Mouse (Mus musculus): ENCODE results near the gene Gpnmb. TPM values are rescaled to one million over a fixed set of nuclear protein-coding genes. Genes with fewer than 3 reads are reported as not detected.

Gpnmb gene
- 114 TPM for polyA plus RNA-seq (2021)

- ChIA-PET POLR2A (no interaction called here), CTCF (interaction anchor here (1.2 to 1.3 kb wide), 3 partner anchors 11 to 21 kb away, joined by 3 to 4 read pairs (median 3); no protein-coding TSS in a partner anchor)
- no peaks in the 10 kb centered on the region for H3K27me3 ChIP-seq
- in situ Hi-C loops (cut with MboI; ENCODE audit: low pct_unique_long_range_greater_than_20kb): no loop called here
- DNase-seq (ENCODE audit: low read depth, low spot score): peak; percentile 60
- no peak for TF ChIP-seq CTCF (IDR thresholded peaks at IDR 0.05)
- no peak for ATAC-seq
Measured at GRCm38 (mm10) chr6:49036275-49037267, at the start of gene Gpnmb. Gpnmb (plus strand) TSS chr6:49036546.

DNA sequence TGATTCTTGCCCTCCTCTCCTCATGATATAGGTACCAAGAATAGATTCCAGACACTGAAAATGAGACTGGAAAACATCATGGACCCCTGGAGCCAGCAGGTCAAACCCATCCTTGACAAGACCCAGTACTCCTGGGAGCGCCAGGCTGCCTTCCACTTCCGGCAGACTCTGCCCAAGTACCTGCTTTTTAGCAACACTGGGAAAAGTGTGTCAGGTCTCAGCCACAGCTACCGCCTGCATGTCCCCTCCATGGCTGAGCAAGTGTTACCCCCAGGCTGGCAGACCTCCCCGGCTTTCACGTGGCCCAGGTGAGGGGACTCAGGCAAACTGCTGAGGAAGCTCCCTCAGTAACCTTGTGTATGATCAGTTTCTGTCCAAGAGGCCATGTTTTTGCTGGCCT lies 46.4 kb upstream of the Gpnmb start:
- POLR2A ChIA-PET: no interaction called here
- no peaks in the 10 kb centered on the region for H3K27me3 ChIP-seq
- no peak for TF ChIP-seq CTCF (IDR thresholded peaks at IDR 0.05)
- DNase-seq (ENCODE audit: low read depth, low spot score) (no peak), ATAC-seq (no peak)
- CTCF ChIA-PET: no interaction called here
- in situ Hi-C loops (cut with MboI; ENCODE audit: low pct_unique_long_range_greater_than_20kb): no loop called here

- H3K27me3 ChIP-seq: no peaks in the 10 kb centered on the region
- no peak for ATAC-seq
- ChIA-PET POLR2A (interaction anchor here (0.6 kb wide), 1 partner anchor 9 kb away, joined by 3 read pairs; no protein-coding TSS in a partner anchor), CTCF (no interaction called here)
- in situ Hi-C loops (cut with MboI; ENCODE audit: low pct_unique_long_range_greater_than_20kb): no loop called here
- no peak for TF ChIP-seq CTCF (IDR thresholded peaks at IDR 0.05)
- no peak for DNase-seq (ENCODE audit: low read depth, low spot score)
Measured at GRCm38 (mm10) chr6:48991991-48992390, 44.4 kb upstream of the Gpnmb start.

DNA sequence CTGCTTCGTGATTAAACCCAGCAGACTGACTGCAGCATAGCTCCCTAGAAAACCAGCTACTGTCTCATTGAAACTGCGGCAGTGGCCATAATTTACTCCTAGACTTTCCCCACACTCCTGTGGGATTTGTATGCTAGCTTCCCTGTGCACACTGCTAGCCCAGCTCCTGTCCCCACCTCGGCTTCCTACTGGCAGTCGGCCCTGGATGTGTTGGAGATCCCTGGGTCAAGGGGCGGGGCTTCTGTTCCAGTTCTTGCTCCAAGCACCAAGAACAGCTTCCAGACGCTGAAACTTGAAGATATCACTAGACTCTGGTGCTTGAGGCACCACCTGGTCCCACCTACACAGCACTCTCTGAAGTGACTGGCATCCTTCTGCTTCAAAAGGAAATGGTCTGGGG lies 38.2 kb upstream of the Gpnmb start:
- no peak for TF ChIP-seq CTCF (IDR thresholded peaks at IDR 0.05)
- ChIA-PET POLR2A (no interaction called here), CTCF (no interaction called here)
- no peak for ATAC-seq
- DNase-seq (ENCODE audit: low read depth, low spot score): no peak
- peaks cover 4% of the 10 kb centered on the region for H3K27me3 ChIP-seq
- in situ Hi-C loops (cut with MboI; ENCODE audit: low pct_unique_long_range_greater_than_20kb): no loop called here

DNA sequence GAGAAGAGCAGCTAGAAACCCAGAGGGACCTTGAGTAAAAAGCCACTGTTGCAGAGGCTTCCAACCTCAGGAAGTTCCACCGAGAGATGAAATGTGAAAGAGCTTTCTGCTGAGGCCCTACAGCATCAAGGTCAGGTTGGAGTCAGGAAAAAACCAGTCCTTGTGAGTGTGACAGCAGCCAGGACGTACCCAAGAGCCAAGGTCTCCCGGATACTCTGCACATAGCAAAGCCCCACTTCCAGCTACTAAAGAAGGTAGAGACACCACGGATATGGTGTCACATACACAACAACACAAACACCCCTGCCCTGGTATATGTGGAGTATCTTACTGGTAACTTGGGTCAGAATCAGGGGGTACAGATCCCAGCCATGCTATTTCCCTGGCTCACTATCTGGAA lies 37.5 kb upstream of the Gpnmb start:
- in situ Hi-C loops (cut with MboI; ENCODE audit: low pct_unique_long_range_greater_than_20kb): no loop called here
- ATAC-seq: no peak

GRCm38 (mm10) chr6:49003381-49003780 lies 33.0 kb upstream of the Gpnmb start:
- CTCF ChIA-PET: no interaction called here
- H3K27me3 ChIP-seq: peaks cover 4% of the 10 kb centered on the region
- TF ChIP-seq CTCF (IDR thresholded peaks at IDR 0.05): peak; percentile 45
- in situ Hi-C loops (cut with MboI; ENCODE audit: low pct_unique_long_range_greater_than_20kb): no loop called here
- no peak for DNase-seq (ENCODE audit: low read depth, low spot score)
- ATAC-seq: no peak
- POLR2A ChIA-PET: no interaction called here

More for the DNA sequence above, 37.5 kb upstream of the Gpnmb start:
- no peak for TF ChIP-seq CTCF (IDR thresholded peaks at IDR 0.05)
- DNase-seq (ENCODE audit: low read depth, low spot score): no peak
- ChIA-PET POLR2A (no interaction called here), CTCF (no interaction called here)
- peaks cover 4% of the 10 kb centered on the region for H3K27me3 ChIP-seq

DNA sequence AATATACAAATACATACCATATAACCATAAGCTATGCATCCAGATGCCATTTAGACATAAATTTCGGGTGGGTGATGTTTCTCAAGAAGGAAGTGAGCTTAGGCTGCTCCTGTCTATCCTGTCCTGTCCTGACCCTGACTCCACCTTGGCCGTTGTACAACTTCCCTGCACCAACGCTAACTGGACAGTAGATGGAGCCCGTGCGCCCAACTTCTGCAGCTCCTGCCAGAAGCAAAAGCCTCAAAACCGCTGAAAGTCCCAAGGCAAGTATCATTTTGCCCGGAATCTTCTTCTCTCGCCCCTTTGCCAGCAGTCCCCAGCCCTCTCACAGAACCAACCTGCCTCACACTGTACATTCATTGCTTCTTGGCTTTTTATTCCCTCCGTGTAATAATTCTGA lies 28.4 kb upstream of the Gpnmb start:
- POLR2A ChIA-PET: no interaction called here

DNA sequence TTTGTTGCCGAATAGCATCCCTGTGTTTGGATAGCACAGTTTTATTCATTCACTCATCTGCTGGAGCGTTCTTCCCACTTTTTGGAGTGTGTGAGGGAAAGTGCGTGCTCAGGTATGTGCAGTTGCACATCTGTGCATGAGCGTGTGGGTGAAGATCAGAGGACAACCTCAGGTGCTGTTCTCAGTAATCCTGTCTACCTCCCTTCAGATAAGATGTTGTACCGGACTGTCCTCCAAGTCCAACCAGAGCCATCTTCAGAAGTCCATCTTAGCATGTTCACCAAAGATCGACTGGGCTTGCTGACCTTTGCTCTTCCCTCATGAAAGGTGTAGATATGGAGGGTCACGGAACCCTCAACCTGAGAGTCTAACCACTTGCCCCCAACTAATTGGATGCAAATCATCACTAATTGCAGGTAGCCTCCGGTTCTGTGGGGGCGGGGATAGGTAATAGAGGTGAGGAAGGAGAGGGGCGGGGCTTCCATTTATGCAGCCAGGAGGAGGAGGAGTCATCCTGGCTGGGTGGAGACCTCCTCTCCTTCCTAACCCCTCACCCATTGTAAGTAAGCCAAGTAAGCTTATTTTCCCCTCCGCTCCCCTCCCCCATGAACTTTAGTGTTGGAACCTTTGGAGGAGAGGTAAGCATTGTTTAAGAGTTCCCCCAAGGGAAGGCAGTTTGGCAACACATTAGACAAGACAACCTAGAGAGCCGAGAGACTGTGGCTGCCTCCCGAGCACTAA lies 27.8 kb upstream of the Gpnmb start:
- in situ Hi-C loops (cut with MboI; ENCODE audit: low pct_unique_long_range_greater_than_20kb): no loop called here
- no peak for ATAC-seq
- no peak for TF ChIP-seq CTCF (IDR thresholded peaks at IDR 0.05)
- DNase-seq (ENCODE audit: low read depth, low spot score): no peak
- ChIA-PET CTCF (interaction anchor here (0.9 to 1.9 kb wide), 8 partner anchors 11 to 49 kb away, joined by 3 to 6 read pairs (median 4); no protein-coding TSS in a partner anchor), POLR2A (interaction anchor here (1.0 to 1.2 kb wide), 2 partner anchors 56 to 199 kb away, joined by 3 to 5 read pairs; no protein-coding TSS in a partner anchor)
- no peaks in the 10 kb centered on the region for H3K27me3 ChIP-seq

More for the DNA sequence above, 28.4 kb upstream of the Gpnmb start:
- ATAC-seq: peak; percentile 31
- CTCF ChIA-PET: interaction anchor here (0.9 to 1.9 kb wide), 6 partner anchors 12 to 49 kb away, joined by 3 to 6 read pairs (median 4); no protein-coding TSS in a partner anchor
- in situ Hi-C loops (cut with MboI; ENCODE audit: low pct_unique_long_range_greater_than_20kb): no loop called here
- peak; percentile 4 for DNase-seq (ENCODE audit: low read depth, low spot score)
- no peaks in the 10 kb centered on the region for H3K27me3 ChIP-seq
- TF ChIP-seq CTCF (IDR thresholded peaks at IDR 0.05): peak; percentile 80

- ChIA-PET CTCF (interaction anchor here (0.9 kb wide), 2 partner anchors 16 to 48 kb away, joined by 3 to 4 read pairs; no protein-coding TSS in a partner anchor), POLR2A (interaction anchor here (1.0 to 1.2 kb wide), 2 partner anchors 56 to 199 kb away, joined by 3 to 5 read pairs; no protein-coding TSS in a partner anchor)
- H3K27me3 ChIP-seq: no peaks in the 10 kb centered on the region
- TF ChIP-seq CTCF (IDR thresholded peaks at IDR 0.05): no peak
- in situ Hi-C loops (cut with MboI; ENCODE audit: low pct_unique_long_range_greater_than_20kb): no loop called here
- DNase-seq (ENCODE audit: low read depth, low spot score) (no peak), ATAC-seq (no peak)
Measured at GRCm38 (mm10) chr6:49009161-49009555, 27.2 kb upstream of the Gpnmb start.

DNA sequence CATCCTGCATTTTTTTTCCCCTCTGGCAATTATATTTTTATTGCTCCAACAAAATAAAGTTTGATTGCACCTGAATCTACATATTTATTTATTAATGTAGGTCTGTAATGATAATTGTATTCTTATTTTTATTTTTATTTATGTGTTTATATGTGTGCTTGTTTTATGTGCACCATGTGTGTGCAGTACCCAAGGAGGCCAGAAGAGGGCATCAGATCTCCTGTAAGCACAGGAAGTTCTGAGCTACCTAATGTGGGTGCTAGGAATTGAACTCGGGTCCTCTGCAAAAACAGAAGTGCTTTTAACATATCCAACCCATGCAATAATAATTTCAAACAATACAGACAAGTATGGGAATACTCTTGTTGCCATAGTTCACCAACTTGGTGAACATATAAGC lies 26.7 kb upstream of the Gpnmb start:
- DNase-seq (ENCODE audit: low read depth, low spot score): no peak
- no peak for ATAC-seq
- ChIA-PET POLR2A (interaction anchor here (1.0 to 1.2 kb wide), 2 partner anchors 55 to 198 kb away, joined by 3 to 5 read pairs; no protein-coding TSS in a partner anchor), CTCF (interaction anchor here (0.9 kb wide), 1 partner anchor 16 kb away, joined by 4 read pairs; no protein-coding TSS in a partner anchor)
- H3K27me3 ChIP-seq: no peaks in the 10 kb centered on the region
- in situ Hi-C loops (cut with MboI; ENCODE audit: low pct_unique_long_range_greater_than_20kb): no loop called here
- TF ChIP-seq CTCF (IDR thresholded peaks at IDR 0.05): peak; percentile 57

All from Patski (cell line).